Mouse (Mus musculus): ENCODE data around the gene Arhgap19. TPM values are rescaled to one million over a fixed set of nuclear protein-coding genes. Genes with fewer than 3 reads are reported as not detected.

Arhgap19 gene
- polyA plus RNA-seq (2017; shearing (Covaris generic)) = 1 to 10 TPM; 3.0 to 5.9 TPM

DNA sequence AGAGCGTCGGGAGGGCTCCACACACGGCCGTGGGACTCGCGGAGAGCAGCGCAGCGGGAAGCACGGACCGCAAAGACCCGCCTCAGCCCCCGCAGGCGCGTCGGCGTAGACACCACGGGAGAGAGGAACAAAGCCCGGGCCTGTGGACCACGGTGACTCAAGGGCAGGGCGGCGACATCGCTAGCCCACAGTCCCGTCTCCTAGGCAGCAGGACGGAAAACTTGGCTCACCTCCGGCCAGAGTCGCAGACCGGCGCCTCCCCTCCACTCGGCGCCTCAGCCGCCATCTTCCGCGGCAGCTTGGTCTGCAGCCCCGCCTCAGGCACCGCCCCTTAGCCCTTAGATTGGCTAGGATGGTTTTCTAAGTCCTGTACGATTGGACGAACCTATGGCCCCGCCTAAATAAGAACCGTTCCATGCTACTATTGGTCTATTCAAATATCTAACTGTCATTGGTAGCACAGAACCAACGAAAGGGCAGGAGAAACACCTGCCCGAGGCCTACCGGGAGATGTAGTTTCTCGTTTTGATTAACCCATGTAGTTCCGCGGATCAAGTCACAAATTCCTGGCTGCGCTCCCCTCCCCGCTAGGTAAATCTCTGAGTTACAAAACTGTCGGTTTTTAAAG, at the start of gene Arhgap19:
Gene Arhgap19, minus strand, starts transcription at position 306 of the 628 bp plus-strand sequence.
- peak; percentile 99 for ATAC-seq

DNA sequence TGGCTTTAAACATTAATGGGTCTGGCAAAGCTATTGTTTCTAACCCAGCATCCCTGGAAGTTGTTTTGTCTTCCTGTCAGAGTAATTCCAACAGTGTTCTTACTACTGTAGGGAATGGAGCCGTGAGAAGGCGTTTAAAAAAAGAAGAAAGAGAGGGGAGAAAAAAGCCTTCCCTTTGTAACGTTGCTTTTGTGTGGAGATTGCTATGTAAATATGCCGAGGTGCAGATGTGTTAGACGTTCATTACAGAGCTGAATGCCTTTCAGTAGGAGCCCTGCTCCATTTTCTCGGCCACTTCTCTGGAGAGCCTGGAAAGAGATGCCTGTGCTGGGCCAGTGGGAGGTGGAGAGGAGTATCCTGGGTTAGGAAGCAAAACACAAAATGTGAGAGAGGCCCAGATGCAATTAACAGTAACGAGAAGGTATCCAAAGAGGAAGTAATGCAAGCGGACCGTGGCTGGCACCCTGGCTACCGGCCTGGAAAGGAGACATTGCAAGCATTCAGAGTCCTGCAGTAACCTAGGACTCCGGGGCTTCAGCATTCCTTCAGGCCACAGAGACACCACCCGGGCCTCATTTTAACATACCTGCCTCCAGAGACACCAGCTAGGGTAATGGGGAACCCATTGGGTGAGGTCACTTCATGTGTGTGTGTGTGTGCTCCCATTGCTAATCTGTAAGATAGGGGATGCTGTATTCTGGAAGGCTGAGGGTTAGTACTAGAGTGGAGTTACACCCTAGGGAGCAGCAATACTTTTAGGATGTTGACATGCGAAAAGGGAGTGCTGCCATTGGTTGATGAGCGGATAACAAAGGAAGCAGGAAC, 49.1 kb upstream of the Arhgap19 start:
- no peak for ATAC-seq

DNA sequence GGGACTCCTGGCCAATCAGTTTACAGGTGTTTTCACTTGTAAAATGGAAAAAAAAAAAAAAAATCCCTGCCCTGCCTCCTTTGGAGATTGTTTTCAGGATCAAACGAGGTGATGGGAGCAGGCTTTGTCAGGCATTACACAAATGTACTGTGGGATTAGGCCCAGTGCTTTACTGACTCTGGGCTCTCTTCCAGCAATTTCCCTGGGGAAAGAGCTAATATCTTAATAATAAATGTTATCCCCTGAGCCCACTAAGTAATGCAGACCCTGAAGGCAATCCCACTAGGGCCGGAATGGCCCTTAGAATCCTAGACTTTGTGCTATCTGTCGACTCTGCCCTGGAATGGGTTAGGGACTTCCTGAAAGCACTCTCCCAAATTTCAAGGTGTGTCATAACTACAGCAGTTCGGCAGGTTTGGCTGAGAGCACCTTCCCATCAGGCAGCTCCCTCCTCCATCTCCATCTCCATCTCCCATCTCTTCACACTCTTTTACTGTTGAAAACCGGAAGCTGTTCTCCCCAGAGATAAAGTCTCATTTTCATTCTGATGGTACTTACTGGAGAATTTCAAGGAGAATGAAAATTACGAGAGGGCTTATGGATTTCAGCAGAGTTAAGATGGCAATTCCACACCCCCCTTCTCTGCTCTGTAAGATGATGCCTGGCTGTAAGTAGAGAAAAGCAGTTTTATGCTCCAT, 48.3 kb upstream of the Arhgap19 start:
- no peak for ATAC-seq

DNA sequence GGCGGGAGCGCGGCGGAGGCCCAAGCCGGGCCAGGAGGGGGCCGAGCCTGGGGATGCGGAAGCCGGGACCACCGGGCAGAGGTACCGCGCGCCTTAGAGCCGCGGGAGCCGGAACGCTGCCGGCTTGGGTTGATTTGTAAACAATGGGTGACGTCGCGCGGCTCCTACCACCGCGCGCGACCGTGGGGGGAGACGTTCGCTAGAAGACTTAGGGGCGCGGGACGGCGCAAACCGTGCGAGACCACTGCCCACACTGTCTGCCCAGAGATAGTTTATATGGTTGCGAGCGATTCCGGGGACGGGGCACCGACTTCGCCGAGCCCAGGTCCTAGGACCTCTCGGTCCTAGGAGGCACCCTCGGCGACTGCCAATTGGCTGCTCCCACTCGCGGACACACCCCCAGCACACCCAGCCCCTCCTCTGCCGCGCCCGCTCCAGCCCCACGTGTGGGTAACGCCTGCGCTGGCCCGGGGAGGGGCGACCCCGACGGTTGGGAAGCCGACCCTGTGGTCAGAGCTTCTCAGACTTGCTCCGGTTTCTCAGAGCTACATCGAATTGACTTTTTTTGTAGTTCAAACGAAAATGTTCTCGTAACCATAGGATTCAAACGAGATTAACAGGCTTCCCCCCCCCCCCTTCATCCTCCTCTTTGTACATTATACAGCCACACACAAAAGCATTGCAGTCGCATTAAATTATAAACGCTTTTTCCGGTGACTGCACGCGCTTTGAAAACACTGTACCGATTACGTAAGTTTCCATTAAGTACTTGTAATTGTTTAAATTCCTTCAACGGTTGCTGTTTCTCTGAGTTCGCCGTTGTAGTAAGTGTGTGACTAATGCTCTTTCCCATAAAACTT, 46.4 kb upstream of the Arhgap19 start, which contains the start of gene Frat2:
Gene Frat2, minus strand, starts transcription at position 141 of the 860 bp plus-strand sequence.
- ATAC-seq = peak; percentile 90

DNA sequence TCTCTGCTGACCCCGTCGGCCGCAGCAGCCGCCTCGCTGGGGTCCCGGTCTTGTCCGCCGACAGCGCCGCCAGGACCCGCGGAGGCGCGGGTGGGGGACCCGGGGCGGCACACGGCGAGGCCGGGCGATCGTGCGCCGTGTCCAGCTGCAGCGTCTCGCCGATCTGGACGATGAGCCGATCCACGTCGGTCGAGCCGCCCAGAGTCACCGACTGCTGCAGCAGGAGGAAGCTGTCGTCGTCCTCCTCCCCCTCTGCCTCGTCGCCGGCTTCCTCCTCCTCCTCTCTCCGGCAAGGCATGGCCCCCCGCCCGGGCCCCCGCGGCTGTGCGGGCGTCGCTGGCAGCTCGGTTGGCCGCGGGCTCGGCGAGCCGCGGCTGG, 45.8 kb upstream of the Arhgap19 start:
- peak; percentile 50 for ATAC-seq

DNA sequence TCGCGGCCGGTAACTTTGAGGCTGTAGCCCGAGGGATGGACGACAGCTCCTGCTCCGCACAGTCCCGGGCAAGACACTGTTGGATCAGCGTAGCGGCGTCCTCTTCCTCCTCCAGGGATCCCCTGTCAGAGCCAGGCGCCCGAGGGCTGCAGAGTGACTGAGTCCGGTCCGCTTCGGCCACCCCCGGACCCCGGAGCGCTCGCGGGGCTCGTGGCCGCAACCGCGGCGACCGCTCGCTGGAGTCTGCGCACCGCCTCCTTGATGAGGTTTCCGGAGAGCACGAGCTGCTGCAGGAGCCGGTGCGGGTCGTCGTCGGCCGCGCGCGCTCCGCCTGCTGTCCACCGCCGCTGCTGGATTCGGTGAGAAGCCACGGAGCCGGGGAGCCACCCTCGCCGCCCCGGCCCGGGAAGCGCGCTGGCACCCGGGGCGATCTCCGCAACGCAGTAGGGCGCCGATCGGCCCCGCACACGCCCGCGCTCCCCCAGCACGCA, 45.3 kb upstream of the Arhgap19 start:
- ATAC-seq = no peak

DNA sequence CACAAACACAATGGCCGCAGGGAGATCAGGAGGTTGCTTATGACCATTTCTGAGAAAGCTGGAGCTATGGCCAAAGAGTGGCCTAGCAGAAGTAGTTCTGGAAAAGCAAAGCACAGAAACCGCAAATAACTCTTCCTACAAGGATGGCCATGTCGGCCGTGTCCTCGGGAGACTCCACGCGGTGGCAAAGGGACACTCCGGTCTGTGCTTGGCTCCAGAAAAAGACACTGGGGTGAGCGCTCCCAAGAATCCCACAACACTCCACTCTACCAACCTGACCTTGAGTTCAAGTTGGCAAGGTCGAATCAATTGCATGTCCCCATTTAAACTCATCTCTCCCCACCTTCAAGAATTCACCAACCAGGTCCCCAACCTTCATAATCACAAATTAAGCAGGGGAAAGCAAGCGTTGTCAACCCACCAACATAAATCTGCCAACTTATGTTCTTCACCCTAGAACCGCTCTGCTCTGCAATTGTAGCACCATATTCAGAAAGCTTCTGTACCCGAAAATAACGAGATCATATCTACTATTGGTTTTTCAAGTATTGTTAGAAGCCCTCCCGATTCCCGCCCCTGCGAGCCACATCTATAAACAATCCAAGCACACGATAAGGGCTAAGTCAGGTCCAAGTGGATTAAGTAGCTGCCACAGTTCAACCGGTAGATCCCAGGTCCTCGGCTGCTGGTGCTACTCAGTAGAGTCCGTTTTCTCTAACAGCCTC, 44.7 kb upstream of the Arhgap19 start:
- no peak for ATAC-seq

DNA sequence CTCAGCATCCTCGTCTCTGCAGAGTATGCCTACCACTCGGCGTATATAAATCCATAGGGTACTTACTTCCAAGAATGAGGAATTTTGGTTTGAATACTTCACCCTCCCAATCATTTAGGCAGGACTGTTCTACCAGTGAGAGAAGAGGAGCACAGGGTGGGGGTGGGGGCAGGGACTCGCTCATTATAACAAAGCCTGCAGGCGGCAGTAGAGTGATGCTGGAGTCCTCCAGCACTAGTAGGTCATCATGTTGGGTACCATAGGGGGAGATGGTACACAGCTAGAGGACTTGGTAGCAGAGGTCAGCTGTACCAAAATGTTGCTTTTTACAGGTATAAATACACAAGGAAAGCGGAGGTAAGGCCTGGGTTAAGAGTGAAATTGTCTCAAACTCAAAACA, 42.5 kb upstream of the Arhgap19 start:
- ATAC-seq = no peak

DNA sequence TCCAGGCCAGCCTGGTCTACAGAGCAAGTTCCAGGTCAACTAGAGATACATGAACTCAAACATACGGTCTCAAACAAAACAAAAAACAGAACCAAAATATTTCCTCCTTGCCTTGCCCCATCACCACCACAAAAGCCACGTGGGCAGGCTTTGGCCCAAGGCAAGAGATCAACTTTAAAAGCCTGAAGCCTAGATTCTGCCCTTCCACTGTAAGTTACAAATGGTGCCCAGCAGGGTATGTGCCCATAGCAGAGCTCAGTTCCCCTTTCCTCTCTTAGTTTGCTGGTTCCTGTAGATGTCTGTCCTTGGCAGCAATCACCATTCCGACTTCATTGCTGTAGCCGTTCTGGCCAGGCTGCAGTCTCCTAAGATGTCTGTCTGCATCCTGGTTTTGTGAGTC, 40.9 kb upstream of the Arhgap19 start:
- ATAC-seq = no peak

DNA sequence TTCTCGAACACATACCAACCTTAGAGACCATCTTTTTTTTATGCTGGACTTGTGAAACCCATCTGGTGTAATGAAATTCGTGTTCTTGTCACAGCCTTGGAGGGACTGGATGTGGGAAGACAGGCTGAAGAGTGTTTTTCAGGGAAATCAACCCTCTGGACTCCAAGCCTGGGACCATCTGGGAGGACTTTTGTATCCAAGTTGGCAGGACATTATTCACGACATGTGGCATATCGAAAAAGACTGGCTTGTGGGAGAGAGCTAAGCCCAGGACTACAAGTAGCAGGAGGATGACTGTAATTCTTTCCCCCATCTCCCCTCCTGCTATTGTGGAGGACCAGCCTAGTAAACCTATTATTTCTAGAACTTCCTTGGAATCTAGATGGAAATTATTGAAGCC, 40.3 kb upstream of the Arhgap19 start:
- no peak for ATAC-seq

DNA sequence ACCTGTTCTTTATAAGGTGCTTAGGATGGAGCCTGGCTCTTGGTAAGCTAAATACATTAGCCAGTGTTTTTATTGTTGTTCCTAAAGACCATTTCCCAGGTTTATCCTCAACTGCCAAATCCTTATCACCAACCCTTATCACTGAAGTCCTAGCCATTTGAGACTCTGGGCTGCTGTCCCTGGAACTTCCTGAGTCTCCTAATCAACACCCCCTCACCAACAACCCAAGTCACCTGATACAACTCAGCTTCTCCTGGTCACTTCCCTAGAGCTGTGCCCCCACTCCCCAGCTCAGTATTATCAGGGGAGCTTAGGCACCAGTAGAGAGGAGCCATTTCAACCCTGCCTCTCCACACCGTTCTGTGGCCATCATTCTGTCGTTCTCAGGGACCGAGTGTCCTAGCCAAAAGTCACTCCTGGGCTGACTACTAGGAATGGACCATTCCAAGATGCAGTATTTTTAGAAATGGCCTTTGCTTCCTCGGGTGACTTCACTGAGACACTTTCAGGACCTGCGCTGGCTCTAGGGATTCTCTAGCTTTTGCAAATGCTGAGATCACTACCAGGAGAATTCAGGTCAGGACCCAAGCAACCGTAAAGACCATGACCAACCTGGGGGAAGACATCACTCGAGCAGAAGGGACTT, 39.4 kb upstream of the Arhgap19 start:
- no peak for ATAC-seq

DNA sequence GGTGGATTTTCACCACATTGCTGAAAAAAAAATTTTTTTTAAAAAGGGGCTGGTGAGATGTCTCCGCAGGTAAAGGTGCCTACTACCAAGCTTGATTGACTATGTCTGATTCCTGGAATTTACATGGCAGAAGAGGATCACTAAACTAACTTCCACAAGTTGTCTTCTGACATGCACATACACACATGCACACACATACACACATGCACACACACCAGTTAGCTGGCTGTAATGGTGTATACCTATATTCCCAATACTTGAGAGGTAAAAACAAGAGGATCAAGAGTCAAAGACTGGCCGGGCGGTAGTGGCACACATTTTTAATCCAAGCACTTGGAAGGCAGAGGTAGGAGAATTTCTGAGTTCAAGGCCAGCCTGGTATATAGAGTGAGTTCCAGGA, 37.8 kb upstream of the Arhgap19 start:
- no peak for ATAC-seq

DNA sequence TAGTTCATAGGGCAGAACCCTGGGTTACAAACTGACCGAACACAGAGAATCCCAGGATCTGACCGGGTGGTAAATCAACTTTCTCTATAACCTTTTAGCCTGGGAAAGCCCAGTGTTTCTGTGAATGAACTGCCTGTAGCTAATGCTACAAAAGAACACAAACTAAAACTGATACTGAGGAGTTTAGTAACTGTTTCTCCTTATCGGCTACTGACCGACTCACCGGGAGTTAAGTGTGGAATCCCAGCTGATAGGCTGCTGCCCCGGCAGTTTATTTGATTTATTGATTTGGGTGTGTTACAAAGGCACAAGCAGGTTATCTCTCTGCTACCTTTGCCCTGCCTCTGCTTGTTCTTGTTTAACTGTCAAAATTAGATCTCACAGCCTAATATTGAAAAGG, 37.0 kb upstream of the Arhgap19 start:
- ATAC-seq = no peak

DNA sequence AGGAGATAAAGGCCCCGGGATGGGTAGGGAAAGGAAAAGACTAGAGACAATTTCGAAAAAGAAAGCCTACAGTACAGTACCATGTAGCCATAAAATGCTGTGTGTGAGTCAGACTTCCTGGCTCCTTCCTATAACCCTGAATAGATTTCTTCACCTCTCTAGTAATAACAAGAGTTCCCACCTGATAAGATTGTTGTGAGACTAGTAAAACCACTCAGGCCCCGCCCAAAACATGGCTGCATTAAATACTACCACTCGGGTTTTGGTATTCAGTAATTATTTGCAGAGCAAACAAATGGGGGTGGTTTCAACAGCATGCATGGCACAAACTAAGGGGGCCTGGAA, 36.0 kb upstream of the Arhgap19 start:
- no peak for ATAC-seq

DNA sequence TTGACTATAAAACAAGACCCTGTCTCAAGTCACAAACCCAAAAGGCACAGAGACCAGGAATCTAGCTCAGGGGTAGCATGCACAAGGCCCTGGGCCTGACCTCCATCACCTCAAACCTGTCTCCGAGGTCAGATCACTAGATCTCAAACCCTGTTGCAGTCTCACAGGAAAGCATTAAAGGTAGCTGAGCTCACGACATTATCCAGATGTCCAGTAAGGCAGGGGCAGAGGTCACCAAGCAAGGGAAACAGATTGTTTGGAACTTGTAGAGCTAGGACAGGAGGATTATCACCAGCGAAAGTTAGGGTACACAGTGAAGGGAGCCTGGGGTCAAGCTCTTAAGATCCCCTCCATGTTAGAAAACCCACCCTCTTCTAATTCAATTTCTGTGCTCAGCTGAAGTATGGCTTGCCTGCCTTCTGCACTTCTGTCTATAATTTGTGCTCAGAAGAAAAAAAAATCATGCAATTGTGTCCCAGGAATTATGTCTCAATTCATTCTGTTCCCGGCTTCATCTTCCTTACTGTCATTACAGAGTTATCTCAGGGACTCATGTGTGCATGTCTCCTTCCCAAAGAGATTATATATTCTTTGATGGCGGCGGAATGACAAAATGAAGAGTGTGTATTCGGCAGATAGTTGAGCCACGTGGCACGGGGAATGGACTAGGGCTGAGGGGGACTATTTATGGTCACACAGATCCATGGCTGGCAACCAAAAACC, 35.5 kb upstream of the Arhgap19 start:
- ATAC-seq = no peak

DNA sequence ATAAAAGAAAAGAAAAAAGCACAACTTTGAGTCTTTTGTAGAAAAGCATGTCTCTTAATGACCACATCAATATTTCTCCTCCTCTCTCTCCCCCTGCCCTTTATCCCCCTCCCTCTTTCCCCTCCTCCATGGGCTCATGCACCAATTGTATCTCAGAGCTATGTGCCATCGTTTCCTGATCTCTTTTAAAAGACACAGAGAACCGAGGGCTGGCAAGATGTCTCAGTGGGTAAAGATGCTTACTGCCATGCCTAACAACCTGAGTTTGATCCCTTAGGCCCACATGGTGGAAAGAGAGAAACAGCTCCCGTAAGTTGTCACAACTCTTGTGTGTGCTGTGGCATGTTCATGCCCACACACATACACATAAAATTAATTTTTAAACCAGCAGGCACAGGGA, 34.9 kb upstream of the Arhgap19 start:
- no peak for ATAC-seq

DNA sequence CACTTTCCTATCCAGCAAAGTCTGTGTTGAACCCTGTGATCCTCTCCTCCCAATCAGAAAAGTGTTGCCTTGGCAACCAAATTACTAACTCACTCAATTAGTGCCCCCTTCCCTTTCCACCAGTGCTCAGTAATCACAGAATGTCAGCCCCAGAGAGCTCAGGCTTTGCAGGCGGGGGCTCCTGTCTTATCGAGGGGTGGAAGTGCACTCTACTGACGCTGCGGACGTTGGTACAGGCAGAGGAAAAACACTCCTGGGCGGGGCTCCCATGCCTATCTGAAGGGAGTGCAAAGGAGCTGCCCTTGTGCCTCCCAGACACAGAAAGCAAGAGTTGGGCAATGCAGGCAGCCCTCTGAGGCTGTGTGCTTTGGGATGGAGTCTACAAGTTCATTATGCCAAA, 34.0 kb upstream of the Arhgap19 start:
- ATAC-seq = no peak

DNA sequence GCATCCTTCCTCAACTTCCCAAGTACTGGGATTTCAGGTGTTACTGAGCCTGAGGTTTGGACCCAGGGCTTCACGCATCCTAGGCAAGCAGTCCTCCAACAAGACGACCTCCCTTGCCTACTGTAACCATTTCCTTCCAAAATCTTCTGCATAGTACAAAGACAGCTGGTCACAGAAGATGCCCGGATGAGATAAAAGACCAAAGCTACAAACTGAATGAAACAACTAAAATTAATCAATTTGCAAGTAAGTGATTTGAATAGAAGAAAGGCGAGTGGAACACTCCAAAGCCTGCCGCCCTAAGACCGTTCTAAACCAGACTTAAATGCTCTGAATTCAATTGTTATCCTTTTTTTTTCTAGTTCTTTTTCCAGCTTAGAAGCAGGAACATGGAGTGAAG, 33.6 kb upstream of the Arhgap19 start:
- ATAC-seq = no peak

DNA sequence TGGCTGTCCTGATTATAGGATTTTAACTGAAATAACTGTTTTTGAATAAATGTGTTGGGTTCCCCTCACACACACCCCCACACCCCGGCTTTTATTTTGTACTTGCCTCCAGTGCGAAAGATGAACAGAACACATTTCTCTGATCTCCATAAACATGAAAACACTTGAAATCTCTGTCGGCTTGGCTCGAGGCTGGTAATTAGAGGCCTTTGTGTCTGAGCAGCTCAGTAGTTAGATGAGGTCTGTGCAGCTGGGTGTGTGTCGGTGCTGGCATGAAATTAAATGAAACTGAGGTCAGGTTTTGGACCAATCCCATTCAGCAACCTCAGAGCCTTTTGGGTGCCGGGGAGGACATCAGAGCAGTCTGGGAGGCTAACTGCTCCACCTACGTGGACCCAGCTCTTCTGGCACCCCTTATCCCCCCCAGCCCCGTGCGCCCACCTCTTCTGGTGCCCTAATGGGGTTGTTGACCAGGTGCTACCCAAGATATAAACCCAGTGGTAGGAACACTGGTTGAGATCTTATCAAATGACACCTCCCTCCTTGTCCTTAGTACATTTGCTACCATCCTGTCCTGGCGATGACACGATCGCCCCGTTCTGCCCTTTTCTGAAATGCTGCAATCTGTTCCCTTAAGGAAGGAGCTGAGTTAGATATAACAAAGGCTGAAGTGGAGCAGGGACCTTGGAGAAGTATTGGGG, 30.8 kb upstream of the Arhgap19 start:
- no peak for ATAC-seq
